Mouse (Mus musculus) left cerebral cortex, adult 9 months (tissue): ENCODE measurements around the gene Oas1d.
"Not testable (repeated sequence)": the region's sequence is repeated elsewhere in the genome, so short reads cannot be mapped to it uniquely, and the experiment has no call there.

Source experiments
- DNase-seq, 2 experiments: peaks; one replicate each; pipeline ENCODE4 v3.0.0; 2022; ENCODE audit warnings: low spot score in 2 of 2

The Oas1d gene

DNA sequence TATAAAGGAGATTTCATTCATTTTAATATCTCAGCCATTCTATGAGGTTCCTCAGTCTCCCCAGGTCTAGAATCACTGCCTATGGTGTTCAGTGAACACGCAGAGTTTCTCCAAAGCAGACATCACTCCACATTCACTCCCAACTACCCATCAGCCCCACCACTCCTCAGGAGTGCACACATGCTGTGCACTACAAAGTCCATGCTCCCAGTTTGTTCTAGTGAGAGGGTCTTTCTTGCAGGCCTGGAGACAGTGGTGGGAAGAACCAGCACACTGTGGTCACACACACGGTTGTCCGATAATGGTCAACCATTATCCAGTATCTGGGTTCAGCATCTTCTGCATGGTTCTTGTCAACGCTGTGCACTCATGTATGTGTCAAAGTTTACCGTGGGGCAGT lies 12.3 kb upstream of the Oas1d start:
- DNase-seq: no peak

- not testable (repeated sequence) for DNase-seq
These were observed 7.3 kb upstream of the Oas1d start, which contains the start of gene Oas1a for GRCm38 (mm10) chr5:120906791-120907733. Gene Oas1a, minus strand, starts transcription at chr5:120907521.

DNA sequence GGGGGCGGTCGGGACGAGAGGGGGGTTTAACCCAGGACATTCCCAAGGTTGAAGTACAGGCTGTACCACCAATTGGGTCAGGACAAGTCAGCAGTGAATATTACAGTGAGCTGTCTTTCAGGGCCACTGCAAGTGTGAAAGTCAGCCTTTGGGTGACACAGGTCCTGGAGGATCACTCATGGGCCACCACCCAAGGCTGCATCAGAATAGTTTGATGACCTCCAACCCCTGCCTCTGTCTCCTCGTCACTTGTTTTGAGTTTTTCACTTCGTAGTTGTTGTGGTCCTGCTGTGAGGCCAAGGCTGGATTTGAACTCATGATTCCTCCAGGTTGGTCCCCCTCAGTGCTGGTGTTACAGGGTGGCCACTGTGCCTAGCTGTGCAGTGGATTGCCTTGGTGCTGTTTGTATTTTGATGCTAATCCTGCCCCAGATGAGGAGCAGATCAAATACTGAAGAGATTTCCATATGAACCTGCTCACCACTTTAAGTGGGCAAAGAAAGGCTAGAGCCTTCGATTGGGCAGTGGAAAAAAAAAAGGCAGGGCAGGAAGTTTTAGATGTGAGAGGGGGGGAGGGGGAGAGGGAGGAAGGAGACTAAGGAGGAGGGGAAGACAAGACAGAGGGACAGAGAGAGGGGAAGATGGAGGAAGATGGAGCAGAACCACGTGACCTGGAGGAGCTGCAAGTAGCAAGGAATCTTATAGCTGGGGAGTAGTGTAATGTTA lies 6.0 kb upstream of the Oas1d start:
- no peak for DNase-seq

GRCm38 (mm10) chr5:120919156-120919935 lies 5.0 kb downstream of the Oas1d start:
- not testable (repeated sequence) for DNase-seq

DNA sequence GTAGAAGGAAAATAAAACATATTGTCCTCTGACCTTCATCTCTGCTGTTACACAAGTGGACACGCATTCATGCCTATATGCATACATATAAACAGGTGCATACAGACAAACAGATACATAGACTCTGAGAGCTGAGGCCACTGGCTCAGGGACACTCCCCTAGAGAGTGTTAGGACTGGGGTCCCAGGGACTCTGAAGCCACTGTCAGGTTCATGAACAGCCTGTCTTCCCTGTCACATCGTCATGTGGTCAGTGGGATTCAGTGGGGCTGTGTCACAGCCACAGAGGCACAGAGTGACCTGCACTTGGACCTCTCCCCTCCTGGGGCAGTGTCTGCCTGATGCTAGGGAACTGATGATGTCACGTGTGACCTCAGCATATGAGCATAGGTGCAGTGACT lies 6.0 kb downstream of the Oas1d start:
- DNase-seq: no peak

DNA sequence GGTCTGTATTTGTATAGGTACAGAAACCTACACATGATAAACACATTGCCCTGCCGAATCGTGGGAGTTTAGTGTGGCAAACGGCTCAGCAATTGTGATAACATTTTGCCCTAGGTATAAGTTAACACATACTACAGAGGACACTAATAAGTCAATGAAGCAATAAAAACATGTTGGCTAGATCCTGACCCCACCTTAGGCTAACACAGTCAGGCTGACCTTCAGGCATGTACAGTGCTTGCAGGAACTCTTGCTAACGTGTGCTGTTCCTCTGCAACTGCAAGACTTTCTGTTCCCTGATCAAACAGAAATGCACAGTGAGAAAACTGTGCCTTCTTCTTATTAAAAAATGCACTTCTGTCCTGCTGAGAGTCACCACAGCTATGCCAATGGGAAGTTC lies 9.6 kb downstream of the Oas1d start:
- no peak for DNase-seq

DNA sequence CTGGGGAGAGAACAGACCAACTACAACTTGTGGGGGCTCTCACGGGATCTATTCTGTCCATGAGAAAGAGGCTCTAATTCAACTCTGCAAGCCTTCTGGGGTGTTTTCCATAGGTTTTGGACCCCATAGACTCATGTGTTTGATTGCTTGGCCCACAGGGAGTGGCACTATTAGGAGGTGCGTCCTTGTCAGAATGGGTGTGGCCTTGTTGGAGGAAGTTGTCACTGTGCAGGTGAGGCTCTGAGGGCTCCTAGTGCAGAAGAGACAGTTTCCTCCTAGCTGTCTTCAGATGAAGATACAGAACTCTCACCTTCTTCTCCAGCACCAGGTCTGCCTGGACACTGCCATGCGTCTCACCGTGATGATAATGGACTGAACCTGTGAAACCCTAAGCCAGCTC lies 10.2 kb downstream of the Oas1d start:
- DNase-seq: not testable (repeated sequence)

- not testable (repeated sequence) for DNase-seq
These were observed 12.0 kb downstream of the Oas1d start for GRCm38 (mm10) chr5:120926311-120926710.

DNA sequence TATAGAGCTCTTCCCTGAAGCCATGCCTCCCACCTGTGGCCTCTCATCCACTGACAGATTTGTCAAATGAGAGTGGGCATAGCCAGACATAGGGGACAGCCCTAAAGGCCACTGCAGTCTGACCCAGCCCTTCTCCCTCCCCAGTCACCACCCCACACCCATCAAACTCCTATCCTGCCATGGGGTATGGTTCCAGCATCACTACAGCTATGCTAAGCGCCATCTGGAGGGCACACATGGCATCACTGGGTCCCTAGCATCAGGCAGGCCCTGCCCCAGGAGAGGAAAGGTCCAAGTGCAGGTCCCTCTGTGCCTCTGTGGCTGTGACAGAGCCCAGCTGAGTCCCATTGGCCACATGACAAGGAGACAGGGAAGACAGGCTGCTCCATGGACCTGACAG lies 12.7 kb downstream of the Oas1d start:
- no peak for DNase-seq

- no peak for DNase-seq
These were observed 19.6 kb downstream of the Oas1d start for GRCm38 (mm10) chr5:120933966-120934365.

DNA sequence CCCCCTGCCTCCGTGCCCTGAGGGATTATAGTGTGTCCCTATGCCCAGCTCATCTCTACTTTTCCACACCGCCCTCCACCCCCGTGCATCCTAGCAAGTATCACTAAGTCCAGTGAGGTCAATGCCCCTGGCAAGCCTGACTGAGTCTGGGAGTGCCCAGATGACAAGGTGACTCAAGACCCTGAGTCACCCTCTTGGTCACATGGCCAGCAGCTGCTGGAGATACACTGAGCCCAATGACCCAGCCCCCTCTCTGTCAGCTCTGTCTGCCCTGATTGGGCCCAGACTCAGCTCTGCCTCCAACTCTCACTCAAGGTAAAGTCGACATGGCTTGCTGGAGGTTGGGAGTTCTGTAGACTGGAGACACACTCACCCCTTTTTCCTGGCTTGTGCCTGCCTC lies 23.5 kb downstream of the Oas1d start:
- DNase-seq: no peak

GRCm38 (mm10) chr5:120938586-120938985 lies 24.2 kb downstream of the Oas1d start:
- DNase-seq: no peak

- DNase-seq: peak; percentile 35 to 46
These were observed 27.7 kb downstream of the Oas1d start for GRCm38 (mm10) chr5:120942076-120942475.

GRCm38 (mm10) chr5:120952242-120952770 lies 38.0 kb downstream of the Oas1d start:
- DNase-seq: no peak

- DNase-seq: peak in 1 of 2 experiments; percentile 39
These were observed 39.6 kb downstream of the Oas1d start for GRCm38 (mm10) chr5:120953974-120954373.

DNA sequence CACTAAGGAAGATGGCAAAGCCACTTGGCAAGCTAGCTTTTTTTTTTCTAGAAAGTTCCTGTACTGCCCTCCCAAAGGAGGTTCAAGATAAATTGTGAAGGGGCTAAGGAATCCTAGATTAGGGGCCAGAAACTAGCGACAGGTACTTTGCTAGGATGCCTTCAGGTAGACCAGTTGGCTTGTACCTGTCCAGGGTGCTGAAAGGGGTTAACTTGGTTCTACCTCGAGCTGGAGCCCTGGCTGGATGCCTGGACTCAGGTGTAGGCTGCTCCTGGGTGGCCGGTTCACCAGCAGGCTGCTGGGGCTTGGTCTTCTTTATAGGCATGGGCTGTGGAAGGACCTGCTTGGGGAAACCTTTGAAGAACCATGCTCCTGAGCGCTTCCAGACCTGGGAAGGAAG lies 46.7 kb downstream of the Oas1d start:
- no peak for DNase-seq

GRCm38 (mm10) chr5:120966156-120966555 lies 51.8 kb downstream of the Oas1d start:
- DNase-seq: no peak

DNA sequence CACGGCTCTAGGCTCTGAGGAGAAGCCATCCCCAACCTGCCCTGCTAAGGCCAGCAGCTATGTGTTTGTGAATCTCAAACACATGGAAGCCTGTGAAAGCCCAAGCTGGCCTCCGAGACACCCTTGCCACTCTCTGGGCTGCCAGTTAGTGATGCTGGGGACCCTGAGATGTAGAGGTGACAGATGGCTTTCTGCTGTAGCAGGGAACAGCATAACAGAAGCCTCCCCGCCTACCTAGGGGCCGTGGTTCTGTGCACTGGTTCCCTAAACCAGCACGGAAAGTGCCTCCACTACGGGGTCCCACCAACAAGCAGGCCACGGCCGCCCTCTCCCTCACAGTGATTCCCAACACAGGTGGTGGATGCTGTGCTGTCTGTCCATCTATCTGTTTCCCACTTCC lies 52.6 kb downstream of the Oas1d start:
- DNase-seq: no peak

- DNase-seq: no peak
These were observed 53.2 kb downstream of the Oas1d start for GRCm38 (mm10) chr5:120967355-120968133.

- no peak for DNase-seq
These were observed 53.8 kb downstream of the Oas1d start for GRCm38 (mm10) chr5:120968134-120968532.

DNA sequence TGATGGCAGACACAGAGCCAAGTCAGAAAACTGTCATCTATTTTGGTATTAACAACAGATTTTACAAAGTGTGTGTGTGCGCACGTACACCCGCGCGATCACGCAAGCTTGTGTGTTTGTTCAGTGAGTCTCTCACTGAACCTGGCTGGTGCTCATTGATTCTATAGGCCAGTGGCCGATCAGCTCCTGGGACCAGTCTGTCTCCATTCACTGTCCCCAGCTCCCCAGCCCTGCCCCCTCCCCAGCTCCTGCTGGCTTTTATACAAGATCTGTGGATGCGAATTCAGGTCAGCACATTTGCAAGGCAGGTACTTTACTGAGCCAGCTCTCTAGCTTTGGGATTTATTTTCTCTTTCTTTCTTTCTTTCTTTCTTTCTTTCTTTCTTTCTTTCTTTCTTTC lies 54.5 kb downstream of the Oas1d start:
- no peak for DNase-seq
